Mouse (Mus musculus): ENCODE measurements around the gene Trak1. TPM values are rescaled to one million over a fixed set of nuclear protein-coding genes. Genes with fewer than 3 reads are reported as not detected.

Trak1 gene
- polyA plus RNA-seq, 1 experiment from 2014 or later, result 5.1 TPM

DNA sequence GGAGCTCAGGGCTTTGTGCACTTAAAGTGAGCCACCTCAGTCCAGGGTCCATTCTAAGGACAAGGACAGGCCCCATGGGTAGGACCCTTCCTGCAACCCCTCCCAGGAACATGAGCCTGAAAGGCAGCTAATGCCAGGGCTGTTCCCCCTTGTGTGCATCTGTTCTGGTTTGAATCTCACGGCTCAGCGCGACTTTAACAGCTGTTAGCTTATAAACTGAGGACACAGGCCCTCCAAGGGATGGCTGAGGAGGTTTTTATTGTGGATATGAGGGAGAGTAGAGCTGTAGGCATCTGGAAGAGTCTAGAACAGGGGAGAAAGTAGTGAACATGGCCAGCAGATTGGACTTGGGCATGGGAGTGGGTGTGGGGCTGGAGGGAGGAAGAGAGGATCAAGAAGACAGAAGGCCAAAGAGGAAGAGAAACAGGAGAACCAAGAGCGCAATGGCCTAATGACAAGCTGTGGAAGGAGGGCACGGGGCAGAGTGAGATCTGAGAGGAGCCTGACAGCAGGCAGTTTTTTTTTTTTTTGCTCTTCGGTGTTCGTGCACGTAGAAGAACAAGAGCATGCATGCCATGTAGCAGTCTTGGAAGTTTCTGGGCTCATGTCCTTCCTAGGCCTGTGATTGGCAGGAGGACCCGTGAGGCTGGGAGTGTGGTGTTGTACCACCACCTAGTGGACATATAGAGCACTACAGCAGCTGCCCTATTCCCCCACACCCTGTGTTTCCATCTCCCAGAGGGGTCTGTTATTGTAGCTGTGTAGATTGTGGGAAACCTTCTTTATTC lies 77.0 kb downstream of the Trak1 start:
- ATAC-seq, result peak; percentile 32; the same call in 1 of the 2 replicates
- 36% methylated on average over 9 of the region's 9 CpGs for WGBS (ENCODE audit: insufficient replicate concordance)
- DNase-seq, result peak; percentile 77
- no peaks in the 10 kb centered on the region for H3K9me3 ChIP-seq (ENCODE audit: low read length)
- no peak overlapping the region for H3K4me2 ChIP-seq (ENCODE audit: low read depth, low read length)
- H3K27ac ChIP-seq (ENCODE audit: low read depth), result no peak overlapping the region
- H3K27me3 ChIP-seq (ENCODE audit: insufficient read depth, low read length), result no peaks in the 10 kb centered on the region
- no peak overlapping the region for H3K4me3 ChIP-seq (ENCODE audit: low read depth, low read length)
- peaks cover 26% of the 10 kb centered on the region for H3K4me1 ChIP-seq (ENCODE audit: insufficient read depth)
- TF ChIP-seq EP300 (IDR thresholded peaks at IDR 0.05; ENCODE audit: low read depth) (no peak), CTCF (IDR thresholded peaks at IDR 0.05; ENCODE audit: low read depth) (peak; percentile 96)
- no peaks in the 10 kb centered on the region for H3K36me3 ChIP-seq (replicated peaks; ENCODE audit: insufficient read depth, low read length)
- H3K9ac ChIP-seq (replicated peaks), result no peak overlapping the region

GRCm38 (mm10) chr9:121374864-121375255 lies 77.6 kb downstream of the Trak1 start:
- no peak for ATAC-seq
- H3K9me3 ChIP-seq (ENCODE audit: low read length), result no peaks in the 10 kb centered on the region
- DNase-seq, result no peak
- H3K36me3 ChIP-seq (replicated peaks; ENCODE audit: insufficient read depth, low read length), result no peaks in the 10 kb centered on the region
- WGBS (ENCODE audit: insufficient replicate concordance), result 78% methylated on average over 5 of the region's 5 CpGs
- H3K9ac ChIP-seq (replicated peaks), result no peak overlapping the region
- no peak overlapping the region for H3K27ac ChIP-seq (ENCODE audit: low read depth)
- H3K4me1 ChIP-seq (ENCODE audit: insufficient read depth), result peaks cover 29% of the 10 kb centered on the region
- H3K27me3 ChIP-seq (ENCODE audit: insufficient read depth, low read length), result no peaks in the 10 kb centered on the region
- no peak overlapping the region for H3K4me2 ChIP-seq (ENCODE audit: low read depth, low read length)
- TF ChIP-seq EP300 (IDR thresholded peaks at IDR 0.05; ENCODE audit: low read depth) (no peak), CTCF (IDR thresholded peaks at IDR 0.05; ENCODE audit: low read depth) (no peak)
- H3K4me3 ChIP-seq (ENCODE audit: low read depth, low read length), result no peak overlapping the region

DNA sequence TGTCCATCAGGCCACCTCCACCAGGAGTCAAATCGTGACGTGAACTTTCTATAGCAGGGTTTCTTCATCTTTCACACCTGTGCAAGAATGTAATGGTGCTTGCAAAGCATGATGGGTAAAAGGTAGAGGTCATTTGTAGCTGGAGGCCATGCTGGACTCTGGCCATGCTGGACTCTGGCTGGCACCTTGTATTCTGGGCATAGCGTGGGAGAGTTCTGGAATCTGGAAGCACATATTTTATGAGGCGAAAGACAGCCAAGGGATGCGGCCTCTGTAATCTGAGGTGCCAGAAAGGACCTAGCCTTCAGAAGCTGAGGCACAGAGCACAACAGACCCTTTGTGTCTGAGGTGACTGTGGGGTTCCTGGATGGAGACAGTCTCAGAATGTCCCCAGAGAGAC lies 78.8 kb downstream of the Trak1 start:
- no peak for DNase-seq
- WGBS (ENCODE audit: insufficient replicate concordance), result 74% methylated on average over 5 of the region's 5 CpGs

GRCm38 (mm10) chr9:121380310-121380920 lies 83.1 kb downstream of the Trak1 start:
- Histone ChIP-seq H3K27ac (ENCODE audit: low read depth) (peak overlapping the region; percentile 45; the same call in 1 of the 2 replicates), H3K4me3 (ENCODE audit: low read depth, low read length) (no peak overlapping the region), H3K9ac (replicated peaks) (no peak overlapping the region), H3K4me2 (ENCODE audit: low read depth, low read length) (peak overlapping the region; percentile 36; the same call in 1 of the 2 replicates), H3K4me1 (ENCODE audit: insufficient read depth) (peaks cover 35% of the 10 kb centered on the region), H3K9me3 (ENCODE audit: low read length) (no peaks in the 10 kb centered on the region), H3K36me3 (replicated peaks; ENCODE audit: insufficient read depth, low read length) (no peaks in the 10 kb centered on the region), H3K27me3 (ENCODE audit: insufficient read depth, low read length) (no peaks in the 10 kb centered on the region)
- DNase-seq, result peak; percentile 44
- peak; percentile 56 for ATAC-seq
- WGBS (ENCODE audit: insufficient replicate concordance), result 67% methylated on average over 11 of the region's 11 CpGs
- no peak for TF ChIP-seq EP300 (IDR thresholded peaks at IDR 0.05; ENCODE audit: low read depth)
- TF ChIP-seq CTCF (IDR thresholded peaks at IDR 0.05; ENCODE audit: low read depth), result no peak

More for the DNA sequence above, 78.8 kb downstream of the Trak1 start:
- no peak overlapping the region for H3K4me2 ChIP-seq (ENCODE audit: low read depth, low read length)
- H3K4me3 ChIP-seq (ENCODE audit: low read depth, low read length), result no peak overlapping the region
- H3K4me1 ChIP-seq (ENCODE audit: insufficient read depth), result peaks cover 27% of the 10 kb centered on the region
- no peaks in the 10 kb centered on the region for H3K36me3 ChIP-seq (replicated peaks; ENCODE audit: insufficient read depth, low read length)
- no peaks in the 10 kb centered on the region for H3K9me3 ChIP-seq (ENCODE audit: low read length)
- no peaks in the 10 kb centered on the region for H3K27me3 ChIP-seq (ENCODE audit: insufficient read depth, low read length)
- no peak for ATAC-seq
- no peak overlapping the region for H3K27ac ChIP-seq (ENCODE audit: low read depth)
- no peak overlapping the region for H3K9ac ChIP-seq (replicated peaks)
- TF ChIP-seq EP300 (IDR thresholded peaks at IDR 0.05; ENCODE audit: low read depth) (no peak), CTCF (IDR thresholded peaks at IDR 0.05; ENCODE audit: low read depth) (no peak)

- no peak overlapping the region for H3K9ac ChIP-seq (replicated peaks)
- H3K27me3 ChIP-seq (ENCODE audit: insufficient read depth, low read length), result no peaks in the 10 kb centered on the region
- H3K4me1 ChIP-seq (ENCODE audit: insufficient read depth), result peaks cover 35% of the 10 kb centered on the region
- DNase-seq (no peak), ATAC-seq (no peak)
- no peaks in the 10 kb centered on the region for H3K9me3 ChIP-seq (ENCODE audit: low read length)
- H3K4me3 ChIP-seq (ENCODE audit: low read depth, low read length), result no peak overlapping the region
- TF ChIP-seq EP300 (IDR thresholded peaks at IDR 0.05; ENCODE audit: low read depth), result no peak
- TF ChIP-seq CTCF (IDR thresholded peaks at IDR 0.05; ENCODE audit: low read depth), result no peak
- no peaks in the 10 kb centered on the region for H3K36me3 ChIP-seq (replicated peaks; ENCODE audit: insufficient read depth, low read length)
- H3K4me2 ChIP-seq (ENCODE audit: low read depth, low read length), result peak overlapping the region; percentile 22; the same call in 1 of the 2 replicates
- H3K27ac ChIP-seq (ENCODE audit: low read depth), result peak overlapping the region; percentile 85; the same call in 1 of the 2 replicates
- WGBS (ENCODE audit: insufficient replicate concordance), result 58% methylated on average over 17 of the region's 17 CpGs
These were observed 84.5 kb downstream of the Trak1 start for GRCm38 (mm10) chr9:121381678-121382297.

GRCm38 (mm10) chr9:121382568-121382967 lies 85.3 kb downstream of the Trak1 start:
- H3K9ac ChIP-seq (replicated peaks), result no peak overlapping the region
- peak; percentile 75 for ATAC-seq

More at GRCm38 (mm10) chr9:121382568-121382967, 85.3 kb downstream of the Trak1 start:
- H3K27me3 ChIP-seq (ENCODE audit: insufficient read depth, low read length), result no peaks in the 10 kb centered on the region
- H3K4me2 ChIP-seq (ENCODE audit: low read depth, low read length), result peak overlapping the region; percentile 46; the same call in 1 of the 2 replicates
- TF ChIP-seq CTCF (IDR thresholded peaks at IDR 0.05; ENCODE audit: low read depth) (no peak), EP300 (IDR thresholded peaks at IDR 0.05; ENCODE audit: low read depth) (no peak)
- 71% methylated on average over 14 of the region's 14 CpGs for WGBS (ENCODE audit: insufficient replicate concordance)
- peak; percentile 63 for DNase-seq
- H3K4me3 ChIP-seq (ENCODE audit: low read depth, low read length), result no peak overlapping the region
- H3K4me1 ChIP-seq (ENCODE audit: insufficient read depth), result peaks cover 35% of the 10 kb centered on the region
- H3K27ac ChIP-seq (ENCODE audit: low read depth), result peak overlapping the region; percentile 85
- no peaks in the 10 kb centered on the region for H3K36me3 ChIP-seq (replicated peaks; ENCODE audit: insufficient read depth, low read length)
- no peaks in the 10 kb centered on the region for H3K9me3 ChIP-seq (ENCODE audit: low read length)

Measured in liver, postnatal 0 days (tissue).